Mouse (Mus musculus) MEL (cell line): ENCODE data around the gene Kcnh6. TPM values are rescaled to one million over a fixed set of nuclear protein-coding genes. Genes with fewer than 3 reads are reported as not detected.

Experiments used
- DNase-seq: peaks from one replicate; pipeline ENCODE4 v3.0.0; 2011; ENCODE audit warnings: low read depth, low spot score
- H3K27ac ChIP-seq: 2 replicates; pipeline ENCODE4 v1.5.1; 2012; ENCODE audit warnings: low read depth, mild to moderate bottlenecking, control low read depth, low read length, moderate library complexity; ENCODE audit not compliant: control insufficient read depth
- H3K27me3 ChIP-seq, 2 experiments: fragments of 150-350 bp in 1 of 2; sonication (generic) in 1 of 2; 2 replicates each; pipeline ENCODE4 v1.6.1; 2012; ENCODE audit warnings: low read length in 2 of 2, mild to moderate bottlenecking in 2 of 2, improper control_type of control experiment in 1 of 2, moderate library complexity in 1 of 2; ENCODE audit not compliant: insufficient read depth in 2 of 2, control insufficient read depth in 1 of 2
- H3K36me3 ChIP-seq, 2 experiments: 2 replicates each; pipeline ENCODE4 v1.6.1; 2012 to 2014; ENCODE audit warnings: low read length in 2 of 2, improper control_type of control experiment in 1 of 2, inconsistent platforms in 1 of 2, mild to moderate bottlenecking in 1 of 2; ENCODE audit not compliant: insufficient read depth in 2 of 2, control insufficient read depth in 1 of 2
- H3K4me1 ChIP-seq, 2 experiments: fragments of 150-350 bp in 1 of 2; sonication (generic) in 1 of 2; 2 replicates each; pipeline ENCODE4 v1.6.1; 2012; ENCODE audit warnings: low read length in 2 of 2, improper control_type of control experiment in 1 of 2, mild to moderate bottlenecking in 1 of 2; ENCODE audit not compliant: insufficient read depth in 2 of 2, control insufficient read depth in 1 of 2
- H3K4me3 ChIP-seq, 2 experiments: fragments of 150-350 bp in 1 of 2; sonication (generic) in 1 of 2; 2 replicates each; pipeline ENCODE4 v1.5.1; 2012; ENCODE audit warnings: low read depth in 2 of 2, low read length in 2 of 2, mild to moderate bottlenecking in 2 of 2, moderate library complexity in 2 of 2, control low read depth in 1 of 2, improper control_type of control experiment in 1 of 2; ENCODE audit not compliant: control insufficient read depth in 1 of 2, insufficient read depth in 1 of 2
- H3K79me2 ChIP-seq: 2 replicates; pipeline ENCODE4 v1.6.1; 2012; ENCODE audit warnings: mild to moderate bottlenecking, low read length, moderate library complexity; ENCODE audit not compliant: control insufficient read depth, poor library complexity, insufficient read depth
- H3K9ac ChIP-seq: 2 replicates; pipeline ENCODE4 v1.6.1; 2012; ENCODE audit warnings: low read depth, mild to moderate bottlenecking, control low read depth, low read length, moderate library complexity; ENCODE audit not compliant: control insufficient read depth, poor library complexity, severe bottlenecking
- H3K9me3 ChIP-seq: fragments of 150-350 bp; sonication (generic); replicated peaks from 2 replicates; pipeline ENCODE4 v1.6.1; 2012; ENCODE audit warnings: mild to moderate bottlenecking, low read length, improper control_type of control experiment, moderate library complexity; ENCODE audit not compliant: insufficient read depth
- BHLHE40 ChIP-seq: IDR thresholded peaks from 2 replicates; pipeline ENCODE4 v1.6.1; 2012; ENCODE audit warnings: low read depth, mild to moderate bottlenecking, inconsistent platforms, low read length, improper control_type of control experiment, borderline replicate concordance
- CHD2 ChIP-seq: IDR thresholded peaks from 2 replicates; pipeline ENCODE4 v1.6.1; 2011; ENCODE audit warnings: low read length, improper control_type of control experiment
- CTCF ChIP-seq, 3 experiments: IDR thresholded peaks in 2 of 3; conservative IDR thresholded peaks in 1 of 3; 2 replicates each; pipeline ENCODE4 v1.5.1; 2011 to 2012; ENCODE audit warnings: low read length in 3 of 3, low read depth in 2 of 3, mild to moderate bottlenecking in 2 of 3, improper control_type of control experiment in 1 of 3, inconsistent platforms in 1 of 3, mixed read lengths in 1 of 3, moderate library complexity in 1 of 3; ENCODE audit not compliant: control insufficient read depth in 1 of 3, insufficient read depth in 1 of 3, poor library complexity in 1 of 3, severe bottlenecking in 1 of 3
- E2F4 ChIP-seq: IDR thresholded peaks from 2 replicates; pipeline ENCODE4 v1.6.1; 2011; ENCODE audit warnings: low read depth, low read length, improper control_type of control experiment, borderline replicate concordance
- EP300 ChIP-seq, 2 experiments: IDR thresholded peaks; 2 replicates each; pipeline ENCODE4 v1.6.1; 2011; ENCODE audit warnings: improper control_type of control experiment in 2 of 2, low read length in 2 of 2, low read depth in 1 of 2, mild to moderate bottlenecking in 1 of 2
- ETS1 ChIP-seq: IDR thresholded peaks from 2 replicates; pipeline ENCODE4 v1.6.1; 2012; ENCODE audit warnings: low read depth, mild to moderate bottlenecking, inconsistent platforms, low read length, improper control_type of control experiment, moderate library complexity
- GABPA ChIP-seq: IDR thresholded peaks from 2 replicates; pipeline ENCODE4 v1.6.1; 2012; ENCODE audit warnings: low read depth, mild to moderate bottlenecking, inconsistent platforms, low read length, improper control_type of control experiment, moderate library complexity
- GATA1 ChIP-seq: IDR thresholded peaks from 2 replicates; pipeline ENCODE4 v1.6.1; 2011; ENCODE audit warnings: low read depth, low read length, improper control_type of control experiment
- HCFC1 ChIP-seq: IDR thresholded peaks from 2 replicates; pipeline ENCODE4 v1.6.1; 2012; ENCODE audit warnings: low read depth, mild to moderate bottlenecking, inconsistent platforms, low read length, improper control_type of control experiment, moderate library complexity
- JUND ChIP-seq: IDR thresholded peaks from 2 replicates; pipeline ENCODE4 v1.6.1; 2011; ENCODE audit warnings: low read depth, mild to moderate bottlenecking, improper control_type of control experiment, low read length
- MAZ ChIP-seq: IDR thresholded peaks from 2 replicates; pipeline ENCODE4 v1.6.1; 2012; ENCODE audit warnings: low read depth, mild to moderate bottlenecking, inconsistent platforms, low read length, improper control_type of control experiment
- MXI1 ChIP-seq: IDR thresholded peaks from 2 replicates; pipeline ENCODE4 v1.6.1; 2011; ENCODE audit warnings: mild to moderate bottlenecking, low read depth, low read length, improper control_type of control experiment
- MYB ChIP-seq: IDR thresholded peaks from 2 replicates; pipeline ENCODE4 v1.6.1; 2011; ENCODE audit warnings: mild to moderate bottlenecking, low read depth, low read length, improper control_type of control experiment
- MYC ChIP-seq: IDR thresholded peaks from 2 replicates; pipeline ENCODE4 v1.6.1; 2011; ENCODE audit warnings: low read depth, mild to moderate bottlenecking, low read length, improper control_type of control experiment, moderate library complexity
- NELFE ChIP-seq: IDR thresholded peaks from 2 replicates; pipeline ENCODE4 v1.6.1; 2011; ENCODE audit warnings: low read depth, low read length, improper control_type of control experiment
- NRF1 ChIP-seq: IDR thresholded peaks from 2 replicates; pipeline ENCODE4 v1.6.1; 2014; ENCODE audit warnings: low read depth, mild to moderate bottlenecking, inconsistent platforms, low read length, improper control_type of control experiment, moderate library complexity; ENCODE audit not compliant: poor library complexity, insufficient read depth, severe bottlenecking
- POLR2A ChIP-seq, 2 experiments: IDR thresholded peaks; 2 replicates each; pipeline ENCODE4 v1.6.1; 2011 to 2012; ENCODE audit warnings: low read length in 2 of 2, mild to moderate bottlenecking in 2 of 2, control low read depth in 1 of 2, improper control_type of control experiment in 1 of 2, low read depth in 1 of 2, moderate library complexity in 1 of 2; ENCODE audit not compliant: control insufficient read depth in 1 of 2, insufficient read depth in 1 of 2, poor library complexity in 1 of 2
- POLR2AphosphoS5 ChIP-seq: IDR thresholded peaks from 2 replicates; pipeline ENCODE4 v1.6.1; 2012; ENCODE audit warnings: low read depth, borderline replicate concordance, mild to moderate bottlenecking, inconsistent platforms, low read length, moderate library complexity, mixed read lengths
- RAD21 ChIP-seq: IDR thresholded peaks from 2 replicates; pipeline ENCODE4 v1.6.1; 2011; ENCODE audit warnings: mild to moderate bottlenecking, low read depth, low read length, improper control_type of control experiment
- RCOR1 ChIP-seq: IDR thresholded peaks from 2 replicates; pipeline ENCODE4 v1.6.1; 2012; ENCODE audit warnings: low read depth, mild to moderate bottlenecking, inconsistent platforms, low read length, improper control_type of control experiment
- TAL1 ChIP-seq: IDR thresholded peaks from 2 replicates; pipeline ENCODE4 v1.6.1; 2012; ENCODE audit warnings: mild to moderate bottlenecking, inconsistent platforms, low read length, moderate library complexity, mixed read lengths
- TCF12 ChIP-seq: IDR thresholded peaks from 2 replicates; pipeline ENCODE4 v1.6.1; 2014; ENCODE audit warnings: low read depth, mild to moderate bottlenecking, inconsistent platforms, low read length, improper control_type of control experiment, moderate library complexity
- USF1 ChIP-seq: IDR thresholded peaks from 2 replicates; pipeline ENCODE4 v1.6.1; 2014; ENCODE audit warnings: low read depth, mild to moderate bottlenecking, inconsistent platforms, low read length, improper control_type of control experiment, moderate library complexity
- polyA plus RNA-seq, 2 experiments: library from polyadenylated mRNA; stranded (reverse) in 1 of 2; unstranded in 1 of 2; fragments of >175 nt in 1 of 2; fragments of >200 nt in 1 of 2; gene quantifications; 2 replicates each; pipeline versions ENCODE4 v1.2.1 to v1.2.4; 2012; ENCODE audit warnings: low replicate concordance in 2 of 2, low read depth in 1 of 2; ENCODE audit not compliant: insufficient read length in 2 of 2, insufficient read depth in 1 of 2, missing spikeins in 1 of 2
- total RNA-seq: library from RNA; depleted of rRNA; stranded (reverse); fragments of 300-350 nt; gene quantifications from 2 replicates; pipeline ENCODE4 v1.2.3, GENCODE M21; 2012

The Kcnh6 gene
- total and polyA plus RNA-seq, 3 experiments, result 0.04 to 0.07 TPM; not detected in 1

DNA sequence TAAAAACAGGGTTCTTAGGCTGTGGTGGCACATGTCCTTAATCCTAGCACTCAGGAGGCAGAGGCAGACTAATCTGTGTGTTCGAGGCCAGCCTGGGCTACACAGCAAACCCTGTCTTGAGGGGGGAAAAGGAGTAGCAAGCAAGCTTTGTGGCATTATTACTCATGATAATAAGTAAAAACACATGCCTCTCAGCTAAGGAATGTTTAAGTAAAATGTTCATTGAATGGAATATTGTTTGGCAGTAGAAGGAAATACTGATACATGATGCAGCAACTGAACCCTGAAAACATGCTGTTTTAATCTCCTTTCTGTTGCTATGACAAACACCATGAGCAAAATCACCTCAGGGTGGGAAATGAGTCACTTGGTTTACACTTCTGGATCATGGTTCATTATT, 53.4 kb downstream of the Kcnh6 start:
- Histone ChIP-seq H3K36me3 (peaks cover 17 to 32% of the 10 kb centered on the region in 2 experiments), H3K9ac (no peak overlapping the region), H3K9me3 (no peaks in the 10 kb centered on the region), H3K27ac (no peak overlapping the region), H3K4me3 (no peak overlapping the region), H3K27me3 (no peaks in the 10 kb centered on the region), H3K4me1 (peaks cover 22 to 31% of the 10 kb centered on the region in 2 experiments), H3K79me2 (peaks cover 4% of the 10 kb centered on the region)
- no peak for TF ChIP-seq E2F4
- no peak for DNase-seq

- Histone ChIP-seq H3K36me3 (peaks cover 8 to 16% of the 10 kb centered on the region in 2 experiments), H3K4me1 (peaks cover 9 to 18% of the 10 kb centered on the region in 2 experiments), H3K4me3 (no peak overlapping the region), H3K27me3 (no peaks in the 10 kb centered on the region), H3K9ac (no peak overlapping the region), H3K79me2 (peaks cover 5% of the 10 kb centered on the region), H3K27ac (no peak overlapping the region), H3K9me3 (no peaks in the 10 kb centered on the region)
- TF ChIP-seq BHLHE40, result no peak
- TF ChIP-seq CHD2, result no peak
- no peak for TF ChIP-seq JUND
- no peak for TF ChIP-seq RAD21
- no peak for TF ChIP-seq EP300 (IDR thresholded peaks at IDR 0.05; ENCODE audit: low read depth in 1 of 2, low read length in 2 of 2)
- TF ChIP-seq TCF12, result no peak
- DNase-seq, result no peak
Observed at GRCm38 (mm10) chr11:106063756-106064155, 55.8 kb downstream of the Kcnh6 start.

- Histone ChIP-seq H3K79me2 (peaks cover 5% of the 10 kb centered on the region), H3K4me3 (peak overlapping the region; percentile 66 to 76), H3K4me1 (peaks cover 5 to 12% of the 10 kb centered on the region in 2 experiments), H3K9me3 (no peaks in the 10 kb centered on the region), H3K27me3 (no peaks in the 10 kb centered on the region), H3K36me3 (peaks cover 0 to 14% of the 10 kb centered on the region in 2 experiments; a peak in 2 of 4 replicates), H3K9ac (peak overlapping the region; percentile 50), H3K27ac (peak overlapping the region; percentile 66)
- peak; percentile 58 for DNase-seq
- TF ChIP-seq CHD2 (no peak), EP300 (IDR thresholded peaks at IDR 0.05; ENCODE audit: low read depth in 1 of 2, low read length in 2 of 2) (peak; percentile 69 to 84), TAL1 (peak; percentile 53), USF1 (peak; percentile 63; the same call in 1 of the 2 replicates), GATA1 (peak; percentile 80), RCOR1 (peak; percentile 32; the same call in 1 of the 2 replicates), GABPA (no peak), MYB (peak; percentile 61), MAZ (no peak), HCFC1 (no peak), NELFE (no peak), TCF12 (peak; percentile 87), E2F4 (0 out of 2 replicates have a peak, but pooled peaks have one; percentile 34), POLR2AphosphoS5 (no peak), MYC (no peak), NRF1 (no peak), CTCF (IDR thresholded peaks at IDR 0.05 in 2 of 3, conservative IDR thresholded peaks at IDR 0.05 in 1 of 3; ENCODE audit: control insufficient read depth in 1 of 3, insufficient read depth in 1 of 3, low read depth in 2 of 3, low read length in 3 of 3, poor library complexity in 1 of 3, severe bottlenecking in 1 of 3) (no peak), BHLHE40 (no peak), MXI1 (no peak), ETS1 (peak; percentile 82), POLR2A (IDR thresholded peaks at IDR 0.05; ENCODE audit: control insufficient read depth in 1 of 2, insufficient read depth in 1 of 2, low read depth in 1 of 2, low read length in 2 of 2, poor library complexity in 1 of 2) (no peak), RAD21 (no peak; the same call in 1 of the 2 replicates)
Observed at GRCm38 (mm10) chr11:106065073-106065922, 57.4 kb downstream of the Kcnh6 start.
